Mouse (Mus musculus): ENCODE measurements around the gene Cdc25b.

GRCm38 (mm10) chr2:131209969-131210792 is 23.4 kb downstream of the Cdc25b start:
- TF ChIP-seq CTCF (IDR thresholded peaks at IDR 0.05; ENCODE audit: extremely low read depth, insufficient read length, insufficient replicate concordance, low read depth, low read length) (peak; percentile 99), POLR2A (IDR thresholded peaks at IDR 0.05; ENCODE audit: low read depth, low read length) (peak; percentile 24; the same call in 1 of the 2 replicates)

All from small intestine, adult 2 months (tissue).